Mouse (Mus musculus): ENCODE measurements around the gene Rpl7a. TPM values are rescaled to one million over a fixed set of nuclear protein-coding genes. Genes with fewer than 3 reads are reported as not detected.

Gene Rpl7a
- polyA plus RNA-seq, 1 experiment = not detected

DNA sequence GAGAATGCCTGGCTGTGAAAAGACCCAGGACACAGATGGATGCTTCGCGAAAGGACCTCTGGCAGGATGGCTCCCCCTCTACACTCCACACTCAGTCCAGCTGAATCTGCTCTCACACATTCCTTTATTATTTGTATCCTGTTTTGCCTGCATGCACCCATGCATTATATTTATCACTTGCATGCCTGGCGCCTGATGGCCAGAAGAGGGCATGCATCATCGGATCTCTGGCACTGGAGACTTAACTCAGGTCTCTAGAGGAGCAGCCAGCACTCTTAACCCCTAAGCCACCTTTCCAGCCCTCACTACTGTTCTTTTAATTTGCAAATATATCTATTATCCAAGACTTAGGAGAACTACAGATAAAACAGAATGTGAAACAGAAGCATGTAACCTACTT, 50.2 kb downstream of the Rpl7a start:
- WGBS = 61% methylated on average over 4 of the region's 4 CpGs

More for the DNA sequence above, 50.2 kb downstream of the Rpl7a start:
- no peak overlapping the region for H3K4me3 ChIP-seq (ENCODE audit: insufficient read depth, low read depth, low read length)
- no peak overlapping the region for H3K27ac ChIP-seq (ENCODE audit: insufficient read depth, low read depth, low read length)
- H3K4me1 ChIP-seq (ENCODE audit: control insufficient read depth, insufficient read depth, low read length) = peaks cover 10% of the 10 kb centered on the region; the same call in 1 of the 2 replicates
- TF ChIP-seq POLR2A (IDR thresholded peaks at IDR 0.05; ENCODE audit: insufficient read depth, low read depth, low read length) (no peak), CTCF (IDR thresholded peaks at IDR 0.05; ENCODE audit: insufficient read depth, low read depth, low read length) (no peak)

Other genes starting within 250 kb of the Rpl7a start
- not detected in 2 replicates for gene Lcn4, start 239.5 kb upstream of the Rpl7a start, polyA plus RNA-seq (2012; ENCODE audit: insufficient read depth, insufficient read length, low replicate concordance, missing spikeins)
- not detected in 2 replicates for gene Abo, start 45.8 kb upstream of the Rpl7a start, polyA plus RNA-seq (2012; ENCODE audit: insufficient read depth, insufficient read length, low replicate concordance, missing spikeins)
- gene Surf6, start 7.9 kb upstream of the Rpl7a start, polyA plus RNA-seq (2012; ENCODE audit: insufficient read depth, insufficient read length, low replicate concordance, missing spikeins) = not detected in 2 replicates
- gene Med22, start 87 bp upstream of the Rpl7a start, polyA plus RNA-seq (2012; ENCODE audit: insufficient read depth, insufficient read length, low replicate concordance, missing spikeins) = not detected in 2 replicates
- gene Surf2, start 5.6 kb downstream of the Rpl7a start, polyA plus RNA-seq (2012; ENCODE audit: insufficient read depth, insufficient read length, low replicate concordance, missing spikeins) = not detected in 2 replicates
- gene Surf1, start 5.8 kb downstream of the Rpl7a start, polyA plus RNA-seq (2012; ENCODE audit: insufficient read depth, insufficient read length, low replicate concordance, missing spikeins) = not detected in 2 replicates
- gene Surf4, start 23.2 kb downstream of the Rpl7a start, polyA plus RNA-seq (2012; ENCODE audit: insufficient read depth, insufficient read length, low replicate concordance, missing spikeins) = not detected in 2 replicates
- gene Stkld1, start 23.3 kb downstream of the Rpl7a start, polyA plus RNA-seq (2012; ENCODE audit: insufficient read depth, insufficient read length, low replicate concordance, missing spikeins) = not detected in 2 replicates
- gene Rexo4, start 53.6 kb downstream of the Rpl7a start, polyA plus RNA-seq (2012; ENCODE audit: insufficient read depth, insufficient read length, low replicate concordance, missing spikeins) = not detected in 2 replicates
- not detected in 2 replicates for gene Adamts13, start 62.7 kb downstream of the Rpl7a start, polyA plus RNA-seq (2012; ENCODE audit: insufficient read depth, insufficient read length, low replicate concordance, missing spikeins)
- not detected in 2 replicates for gene Cacfd1, start 99.2 kb downstream of the Rpl7a start, polyA plus RNA-seq (2012; ENCODE audit: insufficient read depth, insufficient read length, low replicate concordance, missing spikeins)
- not detected in 2 replicates for gene Slc2a6, start 117.2 kb downstream of the Rpl7a start, polyA plus RNA-seq (2012; ENCODE audit: insufficient read depth, insufficient read length, low replicate concordance, missing spikeins)
- not detected in 2 replicates for gene Mymk, start 161.4 kb downstream of the Rpl7a start, polyA plus RNA-seq (2012; ENCODE audit: insufficient read depth, insufficient read length, low replicate concordance, missing spikeins)
- not detected in 2 replicates for gene Adamtsl2, start 168.6 kb downstream of the Rpl7a start, polyA plus RNA-seq (2012; ENCODE audit: insufficient read depth, insufficient read length, low replicate concordance, missing spikeins)
- 155 TPM in 1 of 2 replicates, not detected in the other for gene Fam163b, start 231.7 kb downstream of the Rpl7a start, polyA plus RNA-seq (2012; ENCODE audit: insufficient read depth, insufficient read length, low replicate concordance, missing spikeins)

Data from olfactory bulb, adult 2 months (tissue).